Mouse (Mus musculus) embryonic facial prominence, embryonic 13.5 days (tissue): ENCODE measurements around the gene Gm28308. TPM values are rescaled to one million over a fixed set of nuclear protein-coding genes. Genes with fewer than 3 reads are reported as not detected.

ENCODE experiments used
- ATAC-seq: fragments of 200-750 bp; cut with Nextera tagmentation; 2 replicates; pipeline ENCODE4 v1.8.0; 2017; ENCODE audit warnings: low read depth; ENCODE audit not compliant: insufficient number of reproducible peaks, insufficient read depth, low FRiP score, low TSS enrichment
- H3K27ac ChIP-seq: fragments of 300-500 bp; sonication (generic); 2 replicates; pipeline ENCODE4 v1.5.1; 2015; ENCODE audit warnings: moderate library complexity, mild to moderate bottlenecking, inconsistent platforms
- H3K27me3 ChIP-seq: fragments of 300-500 bp; sonication (generic); 2 replicates; pipeline ENCODE4 v1.6.1; 2015; ENCODE audit warnings: mild to moderate bottlenecking, inconsistent platforms
- H3K36me3 ChIP-seq: fragments of 300-500 bp; sonication (generic); 2 replicates; pipeline ENCODE4 v1.6.1; 2015; ENCODE audit warnings: mild to moderate bottlenecking, inconsistent platforms
- H3K4me1 ChIP-seq: fragments of 300-500 bp; sonication (generic); 2 replicates; pipeline ENCODE4 v1.6.1; 2015; ENCODE audit warnings: inconsistent platforms
- H3K4me2 ChIP-seq: fragments of 300-500 bp; sonication (generic); 2 replicates; pipeline ENCODE4 v1.6.1; 2015; ENCODE audit warnings: moderate library complexity, mild to moderate bottlenecking, inconsistent platforms
- H3K4me3 ChIP-seq: fragments of 300-500 bp; sonication (generic); 2 replicates; pipeline ENCODE4 v1.5.1; 2015; ENCODE audit warnings: mild to moderate bottlenecking, inconsistent platforms
- H3K9ac ChIP-seq: fragments of 300-500 bp; sonication (generic); 2 replicates; pipeline ENCODE4 v1.6.1; 2015; ENCODE audit warnings: mild to moderate bottlenecking, inconsistent platforms
- H3K9me3 ChIP-seq: fragments of 300-500 bp; sonication (generic); 2 replicates; pipeline ENCODE4 v1.6.1; 2016; ENCODE audit warnings: inconsistent platforms
- WGBS: fragments of 180-500 bp; shearing (Covaris S2); methylation state at CpG from one replicate; pipeline ENCODE4 v1.1.7; 2015; ENCODE audit warnings: mixed read lengths; 5-methylcytosine and 5-hydroxymethylcytosine counted together
- polyA plus RNA-seq: library from polyadenylated mRNA; unstranded; fragments of >200 nt; fragmentation: Nextera tagmentation; extraction: Ambion mirVana; gene quantifications from 2 replicates; pipeline ENCODE4 v1.2.1, GENCODE M21; 2015

The Gm28308 gene
- polyA plus RNA-seq, 1 experiment from 2014 or later: not detected

- Histone ChIP-seq H3K4me1 (peaks cover 9% of the 10 kb centered on the region; the same call in 1 of the 2 replicates), H3K27ac (no peak overlapping the region), H3K4me2 (no peak overlapping the region), H3K9me3 (no peaks in the 10 kb centered on the region), H3K36me3 (no peaks in the 10 kb centered on the region), H3K27me3 (peaks cover 97% of the 10 kb centered on the region), H3K9ac (no peak overlapping the region), H3K4me3 (no peak overlapping the region)
- 2% methylated on average over 38 of the region's 38 CpGs for WGBS
- ATAC-seq: no peak
Observed at GRCm38 (mm10) chr6:52228475-52229465, 15.6 kb upstream of the Gm28308 start.

DNA sequence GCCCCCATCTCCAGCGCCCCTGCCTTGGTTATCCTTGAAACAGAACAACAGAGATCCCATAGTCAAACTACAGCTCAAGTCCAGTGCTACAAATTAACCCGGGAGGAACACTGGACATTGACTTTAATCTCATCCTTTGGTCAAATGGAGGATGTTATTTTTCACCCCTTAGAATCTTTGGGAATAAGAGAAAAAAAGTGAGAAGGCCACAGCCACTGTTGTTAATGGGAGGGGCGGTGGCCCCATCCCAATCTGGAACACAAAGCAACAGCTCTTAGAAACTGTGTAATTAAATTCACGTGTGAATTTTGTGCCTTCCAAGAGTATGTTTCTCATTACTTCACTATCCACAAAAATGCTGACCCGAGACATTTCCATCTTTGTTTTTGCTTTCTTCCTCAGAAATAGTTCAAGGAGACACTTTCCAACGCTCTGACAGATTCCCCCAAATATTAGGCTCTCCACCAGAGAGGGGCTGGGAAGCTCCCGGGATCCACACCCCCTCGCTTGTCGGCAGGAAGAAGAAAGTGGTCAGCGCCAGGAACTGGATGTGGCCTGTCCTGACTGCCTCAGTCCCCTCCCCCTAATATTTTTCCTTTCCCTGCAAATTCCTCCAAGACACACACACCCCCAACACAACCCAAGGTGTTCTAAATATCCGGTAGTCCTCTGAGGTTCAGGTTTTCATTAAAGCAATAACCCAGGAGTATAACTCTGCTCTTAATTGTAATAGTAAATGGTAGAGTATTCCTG, 14.5 kb upstream of the Gm28308 start:
- H3K4me2 ChIP-seq: no peak overlapping the region

DNA sequence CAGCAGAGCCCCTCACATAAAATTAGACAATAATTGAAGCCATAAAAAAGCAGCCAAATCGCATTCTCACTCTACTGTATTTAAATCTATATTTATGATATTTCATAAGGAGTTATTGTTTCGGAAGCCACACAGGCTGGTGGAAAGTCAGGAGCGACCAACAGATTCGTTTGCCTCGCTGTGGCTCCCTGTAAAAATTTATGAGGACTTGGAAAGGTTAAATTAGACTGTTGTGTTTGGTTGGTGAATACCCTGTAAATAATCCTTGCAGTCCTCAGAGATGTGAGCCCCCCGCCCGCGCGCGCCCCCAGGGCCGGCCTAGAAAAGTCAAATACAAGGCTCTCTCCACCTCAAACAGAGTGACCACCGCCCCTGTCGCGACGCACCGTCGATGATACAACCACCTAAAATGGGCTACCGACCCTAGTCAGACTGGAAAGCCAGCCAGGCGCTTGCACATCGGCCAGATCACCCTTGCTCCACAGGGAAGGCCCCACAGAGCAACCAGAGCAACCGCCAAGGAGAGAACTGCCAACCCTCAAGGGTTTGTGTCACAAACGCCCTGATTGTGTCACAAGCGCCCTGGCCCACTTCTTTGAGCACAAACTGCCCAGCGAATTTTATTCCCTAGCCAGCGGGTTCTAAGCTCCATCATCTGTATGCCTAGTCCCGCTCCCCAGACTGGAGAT, 13.6 kb upstream of the Gm28308 start:
- H3K27me3 ChIP-seq: peaks cover 97% of the 10 kb centered on the region
- no peak overlapping the region for H3K27ac ChIP-seq
- WGBS: 3% methylated on average over 26 of the region's 26 CpGs
- H3K9me3 ChIP-seq: no peaks in the 10 kb centered on the region
- no peak for ATAC-seq
- no peak overlapping the region for H3K4me3 ChIP-seq
- peaks cover 11% of the 10 kb centered on the region for H3K4me1 ChIP-seq
- H3K4me2 ChIP-seq: no peak overlapping the region
- H3K36me3 ChIP-seq: no peaks in the 10 kb centered on the region
- H3K9ac ChIP-seq: no peak overlapping the region

More for the DNA sequence above, 14.5 kb upstream of the Gm28308 start:
- WGBS: 2% methylated on average over 11 of the region's 11 CpGs
- peaks cover 97% of the 10 kb centered on the region for H3K27me3 ChIP-seq
- H3K9ac ChIP-seq: no peak overlapping the region
- H3K4me1 ChIP-seq: peaks cover 9% of the 10 kb centered on the region; the same call in 1 of the 2 replicates
- no peak for ATAC-seq
- no peak overlapping the region for H3K27ac ChIP-seq
- no peaks in the 10 kb centered on the region for H3K36me3 ChIP-seq
- no peak overlapping the region for H3K4me3 ChIP-seq
- H3K9me3 ChIP-seq: no peaks in the 10 kb centered on the region

DNA sequence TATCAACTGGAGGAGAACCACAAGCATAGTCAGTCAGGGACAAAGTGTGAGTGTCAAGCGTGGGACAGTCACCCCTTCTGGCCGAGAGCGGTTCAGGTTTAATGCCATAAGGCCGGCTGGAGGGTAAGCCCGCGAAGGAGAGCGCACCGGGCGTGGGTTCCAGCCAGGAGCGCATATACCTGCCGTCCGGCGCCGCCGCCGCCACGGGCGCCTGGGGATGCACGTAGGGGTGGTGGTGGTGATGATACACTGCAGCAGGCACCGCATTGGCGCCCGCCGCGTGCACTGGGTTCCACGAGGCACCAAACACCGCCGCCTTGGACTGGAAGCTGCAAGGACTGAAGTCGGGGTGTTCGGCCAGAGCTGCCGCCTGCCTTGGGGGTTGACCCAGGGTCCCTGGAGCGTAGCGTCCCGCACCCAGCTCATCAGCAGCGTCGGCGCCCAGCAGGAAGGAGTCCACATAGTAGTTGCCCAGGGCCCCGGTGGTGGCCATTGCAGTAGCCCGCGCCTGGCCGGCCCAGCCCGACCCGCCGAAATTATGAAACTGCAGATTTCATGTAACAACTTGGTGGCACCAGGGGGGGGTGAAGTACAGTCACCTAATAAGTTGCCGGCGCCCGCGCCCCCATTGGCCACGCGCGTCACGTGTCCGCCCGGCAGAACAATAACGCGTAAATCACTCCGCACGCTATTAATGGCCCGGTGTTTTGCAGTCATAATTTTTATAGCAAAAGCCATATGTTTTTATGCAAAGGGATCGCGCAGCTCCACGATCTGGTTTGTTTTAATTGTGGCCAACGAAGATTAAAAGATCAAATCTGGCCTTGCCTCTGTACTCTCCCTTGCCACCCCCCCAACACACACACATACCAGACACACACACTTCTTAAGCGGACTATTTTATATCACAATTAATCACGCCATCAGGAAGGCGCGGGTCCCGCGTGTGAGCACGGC, 12.8 kb upstream of the Gm28308 start:
- Histone ChIP-seq H3K4me2 (no peak overlapping the region), H3K4me3 (no peak overlapping the region), H3K4me1 (peaks cover 16% of the 10 kb centered on the region), H3K36me3 (no peaks in the 10 kb centered on the region), H3K9me3 (no peaks in the 10 kb centered on the region), H3K9ac (no peak overlapping the region), H3K27me3 (peaks cover 99% of the 10 kb centered on the region), H3K27ac (no peak overlapping the region)
- ATAC-seq: no peak
- WGBS: 2% methylated on average over 69 of the region's 69 CpGs

DNA sequence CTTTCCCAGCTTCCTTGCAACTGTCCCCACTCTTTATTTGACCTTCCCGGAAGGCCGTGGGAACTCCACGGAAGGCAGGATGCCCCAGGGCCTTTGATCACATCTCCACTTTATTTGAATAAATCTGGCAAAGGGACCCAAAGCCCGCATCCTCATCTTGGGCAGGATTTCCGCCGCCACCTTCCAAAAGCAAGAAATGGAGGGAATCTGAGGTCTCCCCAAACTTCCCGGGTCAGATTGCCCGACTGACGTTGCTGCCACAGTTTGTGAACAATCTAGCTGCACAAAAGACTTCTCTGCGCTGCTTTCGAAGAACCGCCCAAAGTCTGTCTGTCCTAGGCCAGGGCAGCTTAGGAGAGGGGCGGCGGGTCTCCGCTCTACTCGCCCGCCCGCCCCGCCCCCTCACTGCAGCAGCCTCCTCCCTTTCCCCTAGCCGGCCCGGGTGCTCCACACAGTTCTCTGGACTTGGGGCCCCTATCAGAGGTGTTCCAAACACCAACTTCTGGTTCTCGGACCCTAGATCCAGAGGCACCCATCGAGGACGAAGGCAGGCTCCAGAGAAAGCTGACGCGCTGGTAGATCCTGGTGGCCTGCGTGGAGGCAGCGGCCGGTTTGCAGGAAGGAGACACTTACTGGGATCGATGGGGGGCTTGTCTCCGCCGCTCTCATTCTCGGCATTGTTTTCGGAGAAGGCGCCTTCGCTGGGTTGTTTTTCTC, 11.9 kb upstream of the Gm28308 start:
- no peak for ATAC-seq
- no peak overlapping the region for H3K4me3 ChIP-seq
- peaks cover 99% of the 10 kb centered on the region for H3K27me3 ChIP-seq
- no peak overlapping the region for H3K9ac ChIP-seq
- no peaks in the 10 kb centered on the region for H3K36me3 ChIP-seq
- H3K27ac ChIP-seq: no peak overlapping the region
- H3K9me3 ChIP-seq: no peaks in the 10 kb centered on the region
- no peak overlapping the region for H3K4me2 ChIP-seq
- peaks cover 16% of the 10 kb centered on the region for H3K4me1 ChIP-seq
- 2% methylated on average over 36 of the region's 36 CpGs for WGBS

DNA sequence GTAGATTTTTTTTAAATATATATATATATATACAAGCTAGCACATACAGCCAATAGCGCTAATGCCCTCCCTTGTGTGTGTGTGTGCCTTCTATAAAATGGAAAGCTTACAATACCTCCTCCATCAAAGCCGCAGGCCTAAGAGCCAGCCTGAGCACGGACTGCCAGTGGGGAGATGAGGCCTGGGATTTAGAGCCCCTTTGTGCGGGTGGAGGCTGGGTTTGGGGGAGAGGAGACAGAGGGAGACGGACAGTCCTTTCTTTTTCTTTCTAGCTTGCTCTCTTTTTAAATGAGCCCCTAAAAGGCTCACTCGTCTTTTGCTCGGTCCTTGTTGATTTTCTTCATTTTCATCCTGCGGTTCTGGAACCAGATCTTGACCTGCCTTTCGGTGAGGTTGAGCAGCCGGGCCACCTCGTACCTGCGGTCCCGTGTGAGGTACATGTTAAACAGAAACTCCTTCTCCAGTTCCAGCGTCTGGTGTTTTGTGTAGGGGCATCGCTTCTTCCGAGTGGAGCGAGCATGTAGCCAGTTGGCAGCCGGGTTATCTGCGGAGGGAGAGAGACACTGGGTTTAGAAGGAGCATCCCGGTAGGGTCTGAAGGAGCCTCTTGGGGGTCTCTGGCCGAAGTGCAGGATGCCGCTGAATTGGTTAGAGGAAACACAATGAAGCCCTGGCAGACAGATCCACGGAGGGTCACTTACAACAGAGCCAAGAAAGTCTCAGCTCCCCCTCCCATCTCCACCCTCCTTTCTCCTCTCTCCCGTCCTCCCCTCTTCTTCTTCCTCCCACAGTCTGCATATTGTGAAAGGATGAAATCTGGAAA, 11.0 kb upstream of the Gm28308 start:
- Histone ChIP-seq H3K4me2 (no peak overlapping the region), H3K27me3 (peaks cover 99% of the 10 kb centered on the region), H3K36me3 (no peaks in the 10 kb centered on the region), H3K27ac (no peak overlapping the region), H3K4me1 (peaks cover 12% of the 10 kb centered on the region), H3K4me3 (no peak overlapping the region), H3K9me3 (no peaks in the 10 kb centered on the region), H3K9ac (no peak overlapping the region)
- ATAC-seq: no peak
- WGBS: 2% methylated on average over 24 of the region's 24 CpGs

DNA sequence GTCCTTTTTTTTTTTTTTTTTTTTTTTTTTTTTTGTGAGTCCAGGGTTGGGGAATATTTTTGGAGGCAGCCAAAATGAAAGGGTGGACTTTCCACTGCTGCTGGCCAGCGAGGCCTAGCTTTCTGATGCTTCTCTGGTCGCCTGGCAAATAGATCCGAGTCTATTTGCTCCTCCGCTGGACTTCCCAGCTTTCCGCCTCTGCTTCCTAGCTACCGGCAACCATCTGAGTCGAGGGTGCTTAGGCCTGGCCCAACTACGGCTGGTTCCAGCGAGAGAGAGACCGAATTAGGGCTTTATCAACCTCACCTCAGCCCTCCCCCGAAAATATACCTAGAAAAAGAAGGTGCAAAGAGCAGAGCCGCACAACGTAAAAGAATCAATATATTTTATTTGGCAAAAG, 9.6 kb upstream of the Gm28308 start:
- no peak for ATAC-seq
- H3K27me3 ChIP-seq: peaks cover 100% of the 10 kb centered on the region

GRCm38 (mm10) chr6:52221993-52222685, 9.0 kb upstream of the Gm28308 start:
- 6% methylated on average over 21 of the region's 21 CpGs for WGBS
- Histone ChIP-seq H3K36me3 (no peaks in the 10 kb centered on the region), H3K4me3 (peak overlapping the region; percentile 54), H3K4me2 (peak overlapping the region; percentile 86), H3K27me3 (peaks cover 100% of the 10 kb centered on the region), H3K4me1 (peaks cover 16% of the 10 kb centered on the region), H3K9me3 (no peaks in the 10 kb centered on the region), H3K27ac (no peak overlapping the region), H3K9ac (peak overlapping the region; percentile 67; the same call in 1 of the 2 replicates)
- ATAC-seq: no peak; the same call in 1 of the 2 replicates

More for the DNA sequence above, 9.6 kb upstream of the Gm28308 start:
- Histone ChIP-seq H3K27ac (no peak overlapping the region), H3K9ac (no peak overlapping the region), H3K4me2 (no peak overlapping the region), H3K36me3 (no peaks in the 10 kb centered on the region), H3K4me3 (no peak overlapping the region), H3K4me1 (peaks cover 10% of the 10 kb centered on the region), H3K9me3 (no peaks in the 10 kb centered on the region)
- 11% methylated on average over 13 of the region's 13 CpGs for WGBS

GRCm38 (mm10) chr6:52221337-52221992, 8.3 kb upstream of the Gm28308 start, which contains the start of gene Hoxa7:
Hoxa7 (minus strand) TSS chr6:52221854.
- H3K4me1 ChIP-seq: peaks cover 21% of the 10 kb centered on the region
- H3K27ac ChIP-seq: no peak within 1 kb of the TSS
- WGBS: 1% methylated on average over 46 of the region's 46 CpGs
- H3K4me3 ChIP-seq: peak within 1 kb of the TSS; percentile 54
- H3K27me3 ChIP-seq: peaks cover 100% of the 10 kb centered on the region
- ATAC-seq: no peak
- H3K9ac ChIP-seq: peak within 1 kb of the TSS; percentile 67
- H3K4me2 ChIP-seq: peak within 1 kb of the TSS; percentile 86
- no peaks in the 10 kb centered on the region for H3K36me3 ChIP-seq
- H3K9me3 ChIP-seq: no peaks in the 10 kb centered on the region
